Mouse (Mus musculus) hindbrain, embryonic 11.5 days (tissue): ENCODE measurements at regions not wholly inside any gene's neighbourhood (a gene's known extent, or its start where the extent isn't known, plus 50 kb on each side); places are given as distances from the start of the nearest gene placed in this dataset.

Source experiments
- ATAC-seq: fragments of 200-750 bp; cut with Nextera tagmentation; 2 replicates; pipeline ENCODE4 v1.8.0; 2017; ENCODE audit warnings: mild to moderate bottlenecking, moderate TSS enrichment, moderate library complexity; ENCODE audit not compliant: low FRiP score
- DNase-seq: peaks from one replicate; pipeline ENCODE4 v3.0.0-alpha.2; 2015; ENCODE audit warnings: low spot score
- H3K27ac ChIP-seq: fragments of 300-500 bp; sonication (generic); 2 replicates; pipeline ENCODE4 v1.5.1; 2014; ENCODE audit warnings: mild to moderate bottlenecking, low read depth, low read length
- H3K27me3 ChIP-seq: fragments of 300-500 bp; sonication (generic); 2 replicates; pipeline ENCODE4 v1.6.1; 2014; ENCODE audit warnings: mild to moderate bottlenecking, low read length, moderate library complexity, mixed read lengths; ENCODE audit not compliant: control insufficient read depth, insufficient read depth
- H3K36me3 ChIP-seq: fragments of 300-500 bp; sonication (generic); 2 replicates; pipeline ENCODE4 v1.6.1; 2014; ENCODE audit warnings: mild to moderate bottlenecking, low read length, moderate library complexity, mixed read lengths; ENCODE audit not compliant: control insufficient read depth, insufficient read depth
- H3K4me1 ChIP-seq: fragments of 300-500 bp; sonication (generic); replicated peaks from 2 replicates; pipeline ENCODE4 v1.6.1; 2014; ENCODE audit warnings: low read length, mixed read lengths; ENCODE audit not compliant: control insufficient read depth, insufficient read depth
- H3K4me2 ChIP-seq: fragments of 300-500 bp; sonication (generic); replicated peaks from 2 replicates; pipeline ENCODE4 v1.6.1; 2014; ENCODE audit warnings: mild to moderate bottlenecking, low read depth, low read length
- H3K4me3 ChIP-seq: fragments of 300-500 bp; sonication (generic); 2 replicates; pipeline ENCODE4 v1.5.1; 2014; ENCODE audit warnings: low read depth, low read length
- H3K9ac ChIP-seq: fragments of 300-500 bp; sonication (generic); 2 replicates; pipeline ENCODE4 v1.6.1; 2014; ENCODE audit warnings: low read depth, low read length
- H3K9me3 ChIP-seq: fragments of 300-500 bp; sonication (generic); 2 replicates; pipeline ENCODE4 v1.6.1; 2016; ENCODE audit warnings: low read length; ENCODE audit not compliant: control insufficient read depth
- WGBS: fragments of 180-500 bp; shearing (Covaris S2); extraction: QIAGEN DNeasy Blood & Tissue Kit; methylation state at CpG from one replicate; pipeline ENCODE4 v1.1.7; 2014; 5-methylcytosine and 5-hydroxymethylcytosine counted together

DNA sequence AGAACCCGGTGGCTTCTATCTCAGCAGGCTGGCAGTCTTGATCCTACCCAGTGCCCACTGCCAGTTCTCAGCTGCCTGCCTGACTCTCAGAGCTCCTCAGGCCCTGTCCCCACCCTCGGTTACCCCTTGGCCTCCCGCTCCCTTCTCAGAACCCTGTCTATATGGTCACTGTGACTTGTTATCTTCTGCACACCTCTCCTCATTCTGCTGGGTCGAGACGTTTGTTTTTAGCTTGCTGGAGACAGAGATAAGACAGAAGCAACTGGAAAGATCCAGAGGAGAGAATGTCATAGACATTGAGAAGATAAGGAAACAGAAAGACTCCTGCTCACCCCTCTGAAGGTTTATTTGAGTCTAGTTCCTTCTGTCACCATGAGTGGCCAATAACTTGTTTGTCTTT, 53.8 kb upstream of the Phc1 start:
- 87% methylated on average over 5 of the region's 5 CpGs for WGBS
- Histone ChIP-seq H3K36me3 (no peaks in the 10 kb centered on the region), H3K4me3 (no peak overlapping the region), H3K27ac (no peak overlapping the region), H3K9me3 (no peaks in the 10 kb centered on the region), H3K4me2 (no peak overlapping the region), H3K27me3 (no peaks in the 10 kb centered on the region), H3K9ac (no peak overlapping the region), H3K4me1 (no peaks in the 10 kb centered on the region)
- ATAC-seq (no peak), DNase-seq (no peak)

GRCm38 (mm10) chr6:122393231-122393881, 53.0 kb upstream of the Phc1 start:
- H3K36me3 ChIP-seq, result no peaks in the 10 kb centered on the region
- H3K27ac ChIP-seq, result no peak overlapping the region
- no peak overlapping the region for H3K4me2 ChIP-seq
- 82% methylated on average over 19 of the region's 19 CpGs for WGBS
- H3K4me3 ChIP-seq, result no peak overlapping the region
- H3K9ac ChIP-seq, result no peak overlapping the region
- ATAC-seq, result no peak
- no peak for DNase-seq
- no peaks in the 10 kb centered on the region for H3K4me1 ChIP-seq
- no peaks in the 10 kb centered on the region for H3K27me3 ChIP-seq
- H3K9me3 ChIP-seq, result no peaks in the 10 kb centered on the region

GRCm38 (mm10) chr6:122391725-122392667, 51.6 kb upstream of the Phc1 start:
- Histone ChIP-seq H3K27ac (no peak overlapping the region), H3K4me1 (no peaks in the 10 kb centered on the region), H3K36me3 (no peaks in the 10 kb centered on the region), H3K4me2 (no peak overlapping the region), H3K27me3 (no peaks in the 10 kb centered on the region), H3K4me3 (no peak overlapping the region), H3K9me3 (no peaks in the 10 kb centered on the region), H3K9ac (no peak overlapping the region)
- DNase-seq (peak; percentile 84), ATAC-seq (peak; percentile 69)
- WGBS, result 40% methylated on average over 29 of the region's 29 CpGs

GRCm38 (mm10) chr6:122391126-122391525, 50.8 kb upstream of the Phc1 start:
- 81% methylated on average over 10 of the region's 10 CpGs for WGBS
- H3K9ac ChIP-seq, result no peak overlapping the region
- ATAC-seq, result no peak
- H3K27ac ChIP-seq, result no peak overlapping the region
- H3K27me3 ChIP-seq, result no peaks in the 10 kb centered on the region
- H3K4me2 ChIP-seq, result no peak overlapping the region
- DNase-seq, result no peak
- no peaks in the 10 kb centered on the region for H3K9me3 ChIP-seq
- H3K36me3 ChIP-seq, result no peaks in the 10 kb centered on the region
- H3K4me3 ChIP-seq, result no peak overlapping the region
- H3K4me1 ChIP-seq, result no peaks in the 10 kb centered on the region

DNA sequence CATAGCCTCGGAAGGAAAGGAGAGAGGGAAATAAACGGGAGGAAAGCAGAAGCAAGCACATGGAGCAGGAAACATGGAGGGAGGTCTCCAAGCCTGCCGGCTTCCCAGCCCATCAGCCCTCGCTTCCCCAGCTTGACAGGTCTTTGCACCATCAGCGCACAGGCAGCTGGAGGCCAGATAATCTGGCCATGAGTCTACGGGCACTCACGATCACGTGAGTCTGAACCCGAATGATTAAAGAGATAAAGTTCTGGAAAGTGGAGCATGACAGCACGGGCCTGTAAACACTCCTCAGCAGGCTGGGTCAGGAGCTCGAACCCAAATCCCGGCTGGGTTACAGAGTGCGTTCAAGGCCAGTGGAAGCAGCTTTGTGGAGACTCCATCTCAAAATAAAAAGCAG, 50.4 kb upstream of the Phc1 start:
- Histone ChIP-seq H3K9ac (no peak overlapping the region), H3K4me3 (no peak overlapping the region), H3K27me3 (no peaks in the 10 kb centered on the region), H3K36me3 (no peaks in the 10 kb centered on the region), H3K4me2 (no peak overlapping the region), H3K4me1 (no peaks in the 10 kb centered on the region), H3K27ac (no peak overlapping the region), H3K9me3 (no peaks in the 10 kb centered on the region)
- WGBS, result 87% methylated on average over 13 of the region's 13 CpGs
- no peak for ATAC-seq
- no peak for DNase-seq
